Mouse (Mus musculus): Measurements from ENCODE around the gene Dusp16. TPM values are rescaled to one million over a fixed set of nuclear protein-coding genes. Genes with fewer than 3 reads are reported as not detected.

The Dusp16 gene
- polyA plus RNA-seq, 1 experiment from 2014 or later: 3.5 TPM

DNA sequence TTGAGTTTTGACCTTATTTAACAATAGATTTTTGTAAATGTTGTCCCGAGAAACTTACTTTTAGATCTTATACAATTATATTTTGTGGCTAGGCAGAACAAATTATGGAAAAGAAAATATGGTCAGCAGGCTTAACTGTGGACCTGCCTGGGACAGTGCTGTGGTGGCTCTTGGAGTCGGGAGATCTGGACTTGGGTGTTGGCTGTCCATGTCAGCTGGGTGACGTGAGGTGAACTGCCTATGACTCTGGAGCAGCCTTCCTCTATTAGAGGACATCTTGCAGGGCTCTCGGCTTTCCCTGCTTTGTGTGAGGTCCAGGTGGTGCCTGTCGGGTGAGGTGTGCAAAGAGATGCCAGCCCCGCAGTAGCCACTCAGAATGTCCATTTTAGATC is 91.2 kb downstream of the Dusp16 start:
- Histone ChIP-seq H3K9me3 (ENCODE audit: control insufficient read depth, low read length) (no peaks in the 10 kb centered on the region), H3K4me1 (ENCODE audit: control insufficient read depth, insufficient read depth, low read length) (no peaks in the 10 kb centered on the region), H3K4me3 (ENCODE audit: low read depth, low read length) (no peak overlapping the region), H3K27ac (ENCODE audit: low read depth, low read length) (no peak overlapping the region), H3K36me3 (ENCODE audit: control insufficient read depth, insufficient read depth, low read length) (no peaks in the 10 kb centered on the region), H3K27me3 (ENCODE audit: control insufficient read depth, insufficient read depth, low read length) (no peaks in the 10 kb centered on the region), H3K4me2 (ENCODE audit: low read depth, low read length) (no peak overlapping the region), H3K9ac (replicated peaks; ENCODE audit: low read depth, low read length) (no peak overlapping the region)
- no peak for ATAC-seq (ENCODE audit: low read depth)
- WGBS: 91% methylated on average over 6 of the region's 6 CpGs

- no peaks in the 10 kb centered on the region for H3K4me1 ChIP-seq (ENCODE audit: control insufficient read depth, insufficient read depth, low read length)
- H3K27me3 ChIP-seq (ENCODE audit: control insufficient read depth, insufficient read depth, low read length): no peaks in the 10 kb centered on the region
- no peak overlapping the region for H3K4me2 ChIP-seq (ENCODE audit: low read depth, low read length)
- no peaks in the 10 kb centered on the region for H3K9me3 ChIP-seq (ENCODE audit: control insufficient read depth, low read length)
- no peaks in the 10 kb centered on the region for H3K36me3 ChIP-seq (ENCODE audit: control insufficient read depth, insufficient read depth, low read length)
- no peak overlapping the region for H3K4me3 ChIP-seq (ENCODE audit: low read depth, low read length)
- H3K27ac ChIP-seq (ENCODE audit: low read depth, low read length): no peak overlapping the region
- no peak for ATAC-seq (ENCODE audit: low read depth)
- H3K9ac ChIP-seq (replicated peaks; ENCODE audit: low read depth, low read length): no peak overlapping the region
- WGBS: 48% methylated on average over 8 of the region's 8 CpGs
Measured at GRCm38 (mm10) chr6:134700451-134701210, 91.8 kb downstream of the Dusp16 start.

- H3K36me3 ChIP-seq (ENCODE audit: control insufficient read depth, insufficient read depth, low read length): no peaks in the 10 kb centered on the region
- H3K9ac ChIP-seq (replicated peaks; ENCODE audit: low read depth, low read length): no peak overlapping the region
- 91% methylated on average over 5 of the region's 5 CpGs for WGBS
- no peaks in the 10 kb centered on the region for H3K4me1 ChIP-seq (ENCODE audit: control insufficient read depth, insufficient read depth, low read length)
- H3K4me2 ChIP-seq (ENCODE audit: low read depth, low read length): no peak overlapping the region
- H3K4me3 ChIP-seq (ENCODE audit: low read depth, low read length): no peak overlapping the region
- H3K27ac ChIP-seq (ENCODE audit: low read depth, low read length): no peak overlapping the region
- no peaks in the 10 kb centered on the region for H3K9me3 ChIP-seq (ENCODE audit: control insufficient read depth, low read length)
- no peak for ATAC-seq (ENCODE audit: low read depth)
- H3K27me3 ChIP-seq (ENCODE audit: control insufficient read depth, insufficient read depth, low read length): no peaks in the 10 kb centered on the region
Measured at GRCm38 (mm10) chr6:134698243-134698642, 94.2 kb downstream of the Dusp16 start.

GRCm38 (mm10) chr6:134696554-134696953 is 95.9 kb downstream of the Dusp16 start:
- no peak overlapping the region for H3K4me3 ChIP-seq (ENCODE audit: low read depth, low read length)
- no peak for ATAC-seq (ENCODE audit: low read depth)
- H3K4me2 ChIP-seq (ENCODE audit: low read depth, low read length): no peak overlapping the region
- 89% methylated on average over 2 of the region's 2 CpGs for WGBS
- H3K4me1 ChIP-seq (ENCODE audit: control insufficient read depth, insufficient read depth, low read length): no peaks in the 10 kb centered on the region
- H3K9me3 ChIP-seq (ENCODE audit: control insufficient read depth, low read length): no peaks in the 10 kb centered on the region
- no peaks in the 10 kb centered on the region for H3K36me3 ChIP-seq (ENCODE audit: control insufficient read depth, insufficient read depth, low read length)
- H3K27me3 ChIP-seq (ENCODE audit: control insufficient read depth, insufficient read depth, low read length): no peaks in the 10 kb centered on the region
- no peak overlapping the region for H3K27ac ChIP-seq (ENCODE audit: low read depth, low read length)
- no peak overlapping the region for H3K9ac ChIP-seq (replicated peaks; ENCODE audit: low read depth, low read length)

- ATAC-seq (ENCODE audit: low read depth): no peak
- Histone ChIP-seq H3K27ac (ENCODE audit: low read depth, low read length) (no peak overlapping the region), H3K4me2 (ENCODE audit: low read depth, low read length) (no peak overlapping the region), H3K36me3 (ENCODE audit: control insufficient read depth, insufficient read depth, low read length) (no peaks in the 10 kb centered on the region), H3K4me3 (ENCODE audit: low read depth, low read length) (no peak overlapping the region), H3K27me3 (ENCODE audit: control insufficient read depth, insufficient read depth, low read length) (no peaks in the 10 kb centered on the region), H3K4me1 (ENCODE audit: control insufficient read depth, insufficient read depth, low read length) (no peaks in the 10 kb centered on the region), H3K9ac (replicated peaks; ENCODE audit: low read depth, low read length) (no peak overlapping the region), H3K9me3 (ENCODE audit: control insufficient read depth, low read length) (no peaks in the 10 kb centered on the region)
- 63% methylated on average over 4 of the region's 4 CpGs for WGBS
Measured at GRCm38 (mm10) chr6:134696146-134696545, 96.3 kb downstream of the Dusp16 start.

- Histone ChIP-seq H3K4me3 (ENCODE audit: low read depth, low read length) (no peak overlapping the region), H3K27me3 (ENCODE audit: control insufficient read depth, insufficient read depth, low read length) (no peaks in the 10 kb centered on the region), H3K9ac (replicated peaks; ENCODE audit: low read depth, low read length) (no peak overlapping the region), H3K27ac (ENCODE audit: low read depth, low read length) (no peak overlapping the region), H3K36me3 (ENCODE audit: control insufficient read depth, insufficient read depth, low read length) (no peaks in the 10 kb centered on the region), H3K4me1 (ENCODE audit: control insufficient read depth, insufficient read depth, low read length) (no peaks in the 10 kb centered on the region), H3K9me3 (ENCODE audit: control insufficient read depth, low read length) (no peaks in the 10 kb centered on the region), H3K4me2 (ENCODE audit: low read depth, low read length) (no peak overlapping the region)
- WGBS: 90% methylated on average over 3 of the region's 3 CpGs
- no peak for ATAC-seq (ENCODE audit: low read depth)
Measured at GRCm38 (mm10) chr6:134695625-134696024, 96.8 kb downstream of the Dusp16 start.

DNA sequence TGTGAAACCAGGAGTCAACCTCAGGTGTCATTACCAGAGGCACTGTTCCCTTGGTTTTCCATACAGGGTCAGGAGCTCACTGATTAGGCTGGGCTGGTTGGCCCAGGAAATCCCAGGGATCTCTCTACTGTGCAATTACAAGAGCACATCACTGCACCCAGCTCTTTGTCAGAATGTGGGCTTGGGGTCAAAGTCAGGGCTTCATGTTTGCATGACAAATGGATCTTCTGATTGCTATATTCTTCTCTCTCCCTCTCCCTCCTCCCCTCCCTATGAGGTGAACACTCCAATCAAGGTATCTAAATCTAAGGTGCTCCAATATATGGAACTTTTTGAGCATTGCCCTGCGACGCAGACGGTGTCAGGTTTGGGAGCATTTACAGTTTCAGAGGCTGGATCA is 97.4 kb downstream of the Dusp16 start:
- H3K9ac ChIP-seq (replicated peaks; ENCODE audit: low read depth, low read length): no peak overlapping the region
- WGBS: 97% methylated on average over 3 of the region's 3 CpGs
- no peak overlapping the region for H3K4me3 ChIP-seq (ENCODE audit: low read depth, low read length)
- no peaks in the 10 kb centered on the region for H3K36me3 ChIP-seq (ENCODE audit: control insufficient read depth, insufficient read depth, low read length)
- H3K4me2 ChIP-seq (ENCODE audit: low read depth, low read length): no peak overlapping the region
- no peak for ATAC-seq (ENCODE audit: low read depth)
- no peaks in the 10 kb centered on the region for H3K9me3 ChIP-seq (ENCODE audit: control insufficient read depth, low read length)
- no peaks in the 10 kb centered on the region for H3K27me3 ChIP-seq (ENCODE audit: control insufficient read depth, insufficient read depth, low read length)
- H3K27ac ChIP-seq (ENCODE audit: low read depth, low read length): no peak overlapping the region
- no peaks in the 10 kb centered on the region for H3K4me1 ChIP-seq (ENCODE audit: control insufficient read depth, insufficient read depth, low read length)

DNA sequence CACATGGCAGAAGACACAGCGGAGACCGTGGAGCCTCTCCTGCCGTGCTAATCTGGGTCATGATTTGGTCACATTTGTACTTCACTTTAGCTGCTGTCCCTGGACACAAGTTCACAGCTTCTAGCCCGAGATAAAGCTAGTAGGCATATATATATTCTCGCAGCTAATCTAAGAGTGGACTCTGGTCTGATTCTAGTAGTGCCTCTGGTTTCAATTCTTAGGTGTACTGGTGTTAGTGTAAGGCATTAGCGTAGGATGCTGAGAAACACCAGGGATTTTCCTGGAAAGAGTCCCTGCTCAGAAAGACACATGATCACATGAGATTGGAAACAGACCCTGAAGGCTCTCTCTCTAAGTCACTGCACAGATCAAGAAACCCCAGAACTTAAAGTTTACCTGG is 97.9 kb downstream of the Dusp16 start:
- WGBS: 88% methylated on average over 6 of the region's 6 CpGs
- Histone ChIP-seq H3K4me3 (ENCODE audit: low read depth, low read length) (no peak overlapping the region), H3K4me2 (ENCODE audit: low read depth, low read length) (no peak overlapping the region)

GRCm38 (mm10) chr6:134685515-134685914 is 106.9 kb downstream of the Dusp16 start:
- no peak overlapping the region for H3K27ac ChIP-seq (ENCODE audit: low read depth, low read length)
- H3K9me3 ChIP-seq (ENCODE audit: control insufficient read depth, low read length): no peaks in the 10 kb centered on the region

More for the DNA sequence above, 97.9 kb downstream of the Dusp16 start:
- Histone ChIP-seq H3K9me3 (ENCODE audit: control insufficient read depth, low read length) (no peaks in the 10 kb centered on the region), H3K36me3 (ENCODE audit: control insufficient read depth, insufficient read depth, low read length) (no peaks in the 10 kb centered on the region), H3K4me1 (ENCODE audit: control insufficient read depth, insufficient read depth, low read length) (no peaks in the 10 kb centered on the region), H3K9ac (replicated peaks; ENCODE audit: low read depth, low read length) (no peak overlapping the region), H3K27me3 (ENCODE audit: control insufficient read depth, insufficient read depth, low read length) (no peaks in the 10 kb centered on the region), H3K27ac (ENCODE audit: low read depth, low read length) (no peak overlapping the region)
- ATAC-seq (ENCODE audit: low read depth): no peak

More at GRCm38 (mm10) chr6:134685515-134685914, 106.9 kb downstream of the Dusp16 start:
- Histone ChIP-seq H3K9ac (replicated peaks; ENCODE audit: low read depth, low read length) (no peak overlapping the region), H3K4me2 (ENCODE audit: low read depth, low read length) (no peak overlapping the region), H3K36me3 (ENCODE audit: control insufficient read depth, insufficient read depth, low read length) (no peaks in the 10 kb centered on the region), H3K27me3 (ENCODE audit: control insufficient read depth, insufficient read depth, low read length) (no peaks in the 10 kb centered on the region), H3K4me1 (ENCODE audit: control insufficient read depth, insufficient read depth, low read length) (no peaks in the 10 kb centered on the region), H3K4me3 (ENCODE audit: low read depth, low read length) (no peak overlapping the region)
- ATAC-seq (ENCODE audit: low read depth): no peak
- 81% methylated on average over 6 of the region's 6 CpGs for WGBS

All from neural tube, embryonic 14.5 days (tissue).